Mouse (Mus musculus): ENCODE results near the gene Mrpl3. TPM values are rescaled to one million over a fixed set of nuclear protein-coding genes. Genes with fewer than 3 reads are reported as not detected.

Mrpl3 gene
- total and polyA plus RNA-seq, 2 experiments from 2014 or later: 96.7 to 107 TPM

Other genes starting within 250 kb of the Mrpl3 start
- 27.9 and 33.1 TPM in 2 replicates for gene Nudt16, start 78.6 kb downstream of the Mrpl3 start, total RNA-seq (2014; rRNA removed)
- 37.8 and 42.1 TPM in 2 replicates for gene Nudt16, start 78.6 kb downstream of the Mrpl3 start, polyA plus RNA-seq (2015; fragmentation: Nextera tagmentation; extraction: Ambion mirVana)
- gene 1700080E11Rik, start 91.9 kb downstream of the Mrpl3 start, total RNA-seq (2014; rRNA removed): not detected in 2 replicates
- gene 1700080E11Rik, start 91.9 kb downstream of the Mrpl3 start, polyA plus RNA-seq (2015; fragmentation: Nextera tagmentation; extraction: Ambion mirVana): not detected in 2 replicates